Mouse (Mus musculus) thymus, postnatal 14 days (tissue): ENCODE measurements at regions not wholly inside any gene's neighbourhood (a gene's known extent, or its start where the extent isn't known, plus 50 kb on each side); places are given as distances from the start of the nearest gene placed in this dataset.

Experiments used
- DNase-seq: peaks from one replicate; pipeline ENCODE4 v3.0.0; 2021

DNA sequence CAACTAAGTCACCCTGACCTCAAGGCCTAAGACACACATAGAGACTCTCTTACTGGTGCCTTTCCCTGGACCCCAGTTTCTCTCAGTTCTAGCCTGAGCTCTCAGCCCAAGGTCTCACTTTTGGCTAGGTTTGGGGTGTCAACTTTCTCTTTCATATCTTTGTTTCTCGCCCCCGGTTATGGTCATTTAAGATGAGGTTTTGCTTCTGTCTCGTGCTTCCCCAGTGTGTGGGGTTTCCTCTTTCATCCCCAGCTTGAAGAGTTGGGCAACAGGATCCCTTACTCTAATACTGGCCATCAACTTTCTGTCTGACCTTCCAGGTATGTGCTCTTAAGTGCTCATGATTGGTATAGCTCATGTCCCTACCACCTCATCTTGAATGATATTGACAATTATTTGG, 67.5 kb downstream of the Lmo4 start:
- DNase-seq = no peak

DNA sequence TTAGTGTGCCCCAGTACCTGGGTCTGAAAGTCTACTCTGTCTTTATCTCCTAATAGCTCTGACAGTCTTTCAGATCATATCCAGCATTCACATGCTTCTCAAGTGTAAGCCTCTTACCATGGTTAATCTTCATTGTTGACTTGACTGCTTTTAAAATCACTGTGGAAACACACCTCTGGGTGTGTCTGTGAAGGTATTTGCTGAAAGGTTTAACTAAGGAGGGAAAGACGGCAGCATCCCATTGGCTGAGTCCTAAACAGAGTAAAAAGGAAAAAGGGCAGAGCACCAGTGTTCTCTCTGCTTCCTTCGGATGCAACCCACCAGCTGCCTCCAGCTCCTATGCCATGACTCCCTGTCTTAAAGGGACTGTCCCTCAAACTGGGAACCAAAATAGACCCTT, 68.6 kb downstream of the Lmo4 start:
- DNase-seq = no peak

DNA sequence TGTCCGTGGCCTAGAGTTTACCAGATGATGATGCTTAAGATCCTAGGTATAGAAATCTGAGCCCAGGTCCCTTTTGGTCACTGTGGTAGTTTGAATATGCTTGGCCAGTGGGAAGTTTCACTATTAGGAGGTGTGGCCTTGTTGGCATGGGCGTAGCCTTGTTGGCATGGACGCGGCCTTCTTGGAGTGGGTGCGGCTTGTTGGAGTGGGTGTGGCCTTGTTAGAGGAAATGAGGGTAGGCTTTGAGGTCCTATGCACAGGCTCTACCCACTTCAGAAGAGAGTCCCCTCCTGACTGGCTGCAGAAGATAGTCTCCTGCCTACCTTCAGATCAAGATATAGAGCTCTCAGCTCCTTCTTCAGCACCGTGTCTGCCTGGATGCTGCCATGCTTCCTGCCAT, 69.4 kb downstream of the Lmo4 start:
- no peak for DNase-seq

- no peak for DNase-seq
These were observed 77.0 kb downstream of the Lmo4 start for GRCm38 (mm10) chr3:144128042-144128441.

GRCm38 (mm10) chr3:144124353-144124752, 80.7 kb downstream of the Lmo4 start:
- DNase-seq = no peak

- DNase-seq = no peak
These were observed 81.5 kb downstream of the Lmo4 start for GRCm38 (mm10) chr3:144123361-144124072.

DNA sequence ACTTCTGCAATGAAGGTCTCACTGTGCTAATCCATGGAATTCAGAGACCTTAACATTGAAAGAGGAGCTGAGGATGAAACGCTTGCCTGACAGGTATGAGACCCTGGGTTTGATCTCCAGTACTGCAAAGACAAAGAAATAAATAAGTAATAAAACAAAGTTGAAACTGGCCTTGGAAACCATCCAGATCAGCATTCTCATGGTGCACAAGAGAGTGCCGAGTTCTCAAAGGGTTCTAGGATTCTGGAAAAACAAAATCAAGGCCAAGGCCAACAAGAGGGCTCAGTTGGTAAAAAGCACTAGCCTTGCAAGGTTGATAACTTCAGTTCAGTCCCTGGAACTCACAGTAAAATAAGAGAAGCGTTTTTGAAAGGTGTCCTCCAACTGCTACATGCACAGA, 85.9 kb downstream of the Lmo4 start:
- no peak for DNase-seq

DNA sequence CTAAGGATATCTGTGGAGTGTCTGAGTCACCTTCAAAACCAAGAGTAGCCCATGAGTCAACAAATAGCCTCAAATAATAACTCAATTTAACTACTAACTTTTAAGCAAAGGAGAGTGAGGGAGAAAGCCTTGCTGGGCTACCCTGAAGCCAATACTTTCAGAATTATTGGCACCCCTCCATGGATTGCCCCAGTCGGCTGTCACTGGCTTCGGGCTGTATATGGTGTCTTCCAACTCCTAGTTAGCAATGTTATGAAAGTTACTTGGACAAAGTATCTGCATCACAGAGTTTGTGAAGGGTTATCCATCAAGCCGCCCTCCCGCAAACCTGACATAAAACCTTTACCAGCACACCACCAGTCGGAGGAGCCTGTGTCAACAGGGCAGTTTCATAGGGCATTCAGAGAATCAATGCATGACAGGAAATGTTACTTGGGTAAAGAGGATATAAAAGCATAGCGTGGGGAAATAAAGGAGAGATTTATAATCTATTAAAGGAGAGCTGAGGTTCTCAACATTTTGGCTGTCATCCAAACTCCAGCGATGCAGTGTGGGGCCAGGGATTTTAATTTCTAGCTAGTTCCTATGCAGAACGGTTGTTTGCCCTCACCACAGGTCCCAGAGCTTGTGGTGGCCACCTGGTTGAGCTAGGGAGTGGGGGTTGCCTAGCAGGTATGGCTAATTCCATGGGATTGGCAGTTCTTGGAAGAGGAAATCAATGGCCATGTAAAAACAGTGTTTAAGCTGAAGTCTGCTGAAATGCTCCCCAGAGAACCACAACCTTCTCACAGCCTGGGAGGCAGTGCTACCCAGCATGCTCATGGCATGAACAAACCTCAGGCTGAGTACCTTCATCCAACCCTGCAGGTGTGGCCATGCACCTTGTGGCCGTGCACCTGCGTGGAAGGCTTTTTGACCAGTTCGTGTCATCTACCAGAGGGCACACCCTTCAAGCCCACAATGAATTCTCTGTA, 91.1 kb downstream of the Lmo4 start:
- no peak for DNase-seq

GRCm38 (mm10) chr3:144110331-144111080, 94.5 kb downstream of the Lmo4 start:
- no peak for DNase-seq

DNA sequence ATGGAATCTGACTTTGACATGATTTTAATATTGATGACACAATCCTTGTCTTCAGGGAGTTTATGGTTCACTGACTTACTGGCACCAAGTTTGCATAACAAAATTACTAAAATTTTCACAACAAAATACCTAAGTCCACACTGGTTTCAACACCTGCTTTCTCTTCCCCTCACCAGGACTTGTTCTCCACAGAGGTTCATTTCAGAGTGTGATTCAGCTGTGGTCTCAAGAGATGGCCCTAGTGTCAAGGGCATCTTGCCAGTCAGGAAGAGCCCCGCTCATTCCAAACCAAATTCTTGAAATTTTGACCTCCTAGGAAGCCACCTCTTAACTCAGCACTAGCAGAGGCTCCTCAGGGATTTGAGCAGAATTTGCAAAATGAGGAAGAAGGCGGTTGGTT, 95.3 kb downstream of the Lmo4 start:
- DNase-seq = no peak

DNA sequence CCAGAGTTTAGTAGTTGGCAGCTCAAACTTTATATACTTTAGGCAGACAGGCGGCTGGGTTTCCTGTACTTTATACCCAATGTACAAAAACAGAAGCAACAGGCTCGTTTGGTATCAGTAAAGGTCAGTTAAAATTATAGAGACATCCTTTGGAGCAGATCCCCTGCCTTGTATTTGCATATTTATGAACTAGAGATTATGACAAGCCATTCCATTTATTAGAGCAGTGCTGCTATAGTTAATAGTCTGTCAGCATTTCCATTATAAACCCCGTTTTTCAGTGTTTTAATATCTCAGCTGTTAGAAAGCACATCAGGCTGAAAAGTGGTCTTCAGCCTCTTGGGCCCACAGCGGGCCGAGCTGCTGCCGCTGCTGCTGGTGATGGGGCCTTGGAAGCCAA, 96.7 kb downstream of the Lmo4 start:
- DNase-seq = no peak

GRCm38 (mm10) chr3:144107664-144108063, 97.4 kb downstream of the Lmo4 start:
- no peak for DNase-seq

GRCm38 (mm10) chr3:144104366-144104765, 100.7 kb downstream of the Lmo4 start:
- no peak for DNase-seq

- no peak for DNase-seq
These were observed 105.6 kb downstream of the Lmo4 start for GRCm38 (mm10) chr3:144099444-144099843.

GRCm38 (mm10) chr3:144098762-144099161, 106.3 kb downstream of the Lmo4 start:
- no peak for DNase-seq

DNA sequence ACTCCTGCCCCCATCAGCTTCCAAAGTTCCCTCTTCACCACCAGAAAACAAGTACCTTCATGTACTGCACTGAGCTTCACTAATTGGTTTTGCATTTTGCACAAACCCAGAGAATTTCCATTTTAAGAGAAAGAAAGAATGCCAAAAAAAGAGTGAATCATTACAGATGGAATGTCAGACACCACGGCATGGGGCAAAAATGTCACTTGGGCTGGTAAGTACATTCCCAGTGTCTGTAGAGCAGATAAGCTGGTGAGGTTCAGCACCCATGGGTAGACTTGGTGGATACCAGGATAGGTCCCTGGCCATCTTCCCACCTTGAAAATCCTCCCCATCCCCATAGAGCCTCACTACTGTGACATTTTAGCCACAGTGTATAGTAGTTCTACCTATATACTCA, 113.8 kb downstream of the Lmo4 start:
- DNase-seq = no peak

- DNase-seq = peak; percentile 30
These were observed 115.2 kb downstream of the Lmo4 start for GRCm38 (mm10) chr3:144089790-144090256.

GRCm38 (mm10) chr3:144088261-144088884, 116.6 kb downstream of the Lmo4 start:
- peak; percentile 29 for DNase-seq

DNA sequence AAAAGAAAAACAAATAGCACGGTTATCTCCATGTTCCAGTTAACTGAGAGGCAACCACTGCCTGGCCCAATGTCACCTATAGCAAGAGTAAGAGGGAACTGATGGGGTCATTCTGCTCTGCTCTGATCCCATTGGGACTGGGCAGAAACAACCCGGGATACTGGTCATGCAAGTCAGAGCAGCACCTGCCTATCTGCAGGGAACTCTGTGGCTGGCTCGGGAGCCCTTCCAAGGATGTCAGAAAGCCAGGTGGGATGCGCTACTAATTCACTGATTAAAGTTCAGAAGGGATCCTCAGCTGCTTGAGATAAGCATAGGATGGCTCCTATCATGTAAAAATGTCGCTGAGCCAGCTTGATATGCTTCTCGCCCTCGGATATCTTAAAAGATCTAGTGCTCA, 117.2 kb downstream of the Lmo4 start:
- no peak for DNase-seq

DNA sequence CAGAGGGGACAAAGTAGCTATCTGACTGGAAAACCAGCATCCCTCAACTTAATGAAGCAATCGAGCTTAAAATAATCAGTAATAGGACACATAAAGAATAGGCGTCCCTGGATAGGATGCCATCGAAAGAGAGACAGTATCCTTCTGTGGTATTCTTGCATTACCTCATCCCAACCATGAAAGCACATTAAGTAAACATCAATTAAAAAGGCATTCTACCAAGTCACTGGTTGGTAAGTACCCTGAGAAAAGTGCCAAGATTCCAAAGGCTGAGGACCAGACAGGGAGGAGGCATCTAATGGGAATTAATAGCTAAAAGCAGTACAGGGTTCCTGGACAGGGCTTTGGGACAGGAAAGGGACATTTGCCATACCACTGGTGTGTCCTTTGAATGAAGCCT, 118.8 kb downstream of the Lmo4 start:
- no peak for DNase-seq

DNA sequence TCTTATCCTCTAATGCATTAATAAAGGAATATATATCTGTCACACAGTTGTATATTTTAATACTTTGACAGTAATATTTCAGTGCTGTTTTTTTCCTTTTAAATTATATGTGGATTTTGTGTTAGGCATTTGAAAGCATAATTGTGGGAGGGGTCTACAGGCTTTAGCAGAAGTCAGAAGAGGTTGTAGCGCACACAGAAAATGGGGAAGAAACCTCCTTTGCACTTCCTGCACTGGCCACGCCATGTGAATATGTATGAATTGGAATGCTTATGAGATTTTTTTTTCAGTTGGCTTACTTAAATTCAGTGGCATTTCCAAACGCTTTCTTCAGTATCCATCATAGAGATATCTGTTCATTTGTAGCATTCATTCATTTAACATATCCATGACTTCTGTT, 125.1 kb downstream of the Lmo4 start:
- no peak for DNase-seq

- no peak for DNase-seq
These were observed 126.7 kb downstream of the Lmo4 start for GRCm38 (mm10) chr3:144078198-144078935.
